Mouse (Mus musculus): ENCODE results near the gene Tfpi. TPM values are rescaled to one million over a fixed set of nuclear protein-coding genes. Genes with fewer than 3 reads are reported as not detected.
"Not testable (repeated sequence)": the region's sequence is repeated elsewhere in the genome, so short reads cannot be mapped to it uniquely, and the experiment has no call there.

Gene Tfpi
- polyA plus RNA-seq, 1 experiment from 2014 or later = 12.4 TPM

DNA sequence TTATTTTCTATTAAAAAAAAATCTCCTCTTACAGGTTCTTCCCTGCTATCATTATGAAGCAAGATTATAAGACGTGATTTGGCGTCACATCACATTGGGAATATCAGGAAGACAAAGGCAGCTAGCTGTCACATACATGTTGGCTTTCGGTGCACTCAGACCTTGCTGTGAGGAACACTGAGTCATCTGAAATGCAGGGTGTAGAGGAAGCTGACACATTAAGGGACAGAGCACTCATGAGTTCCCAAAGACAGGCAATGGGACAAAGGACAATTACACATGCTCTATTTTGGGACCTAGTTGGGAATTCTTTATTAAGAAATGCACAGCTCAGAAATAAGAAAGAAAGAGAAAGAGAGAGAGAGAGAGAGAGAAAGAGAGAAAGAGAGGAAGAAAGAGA is 71.7 kb downstream of the Tfpi start:
- DNase-seq (ENCODE audit: low spot score) (no peak), ATAC-seq (ENCODE audit: insufficient number of reproducible peaks, low FRiP score, low TSS enrichment, low read depth) (no peak)
- H3K4me1 ChIP-seq (ENCODE audit: control insufficient read depth, insufficient read depth, low read length) = no peaks in the 10 kb centered on the region
- H3K4me2 ChIP-seq (ENCODE audit: low read depth, severe bottlenecking) = no peak overlapping the region
- no peaks in the 10 kb centered on the region for H3K9me3 ChIP-seq (ENCODE audit: control insufficient read depth, low read length)
- H3K4me3 ChIP-seq (ENCODE audit: low read depth, low read length) = no peak overlapping the region
- H3K9ac ChIP-seq (ENCODE audit: low read length) = no peak overlapping the region
- 82% methylated on average over 3 of the region's 3 CpGs for WGBS
- H3K27ac ChIP-seq (replicated peaks; ENCODE audit: low read depth, low read length) = no peak overlapping the region
- H3K36me3 ChIP-seq (ENCODE audit: control insufficient read depth, insufficient read depth, low read length) = no peaks in the 10 kb centered on the region
- H3K27me3 ChIP-seq (ENCODE audit: control insufficient read depth, insufficient read depth, low read length) = no peaks in the 10 kb centered on the region

DNA sequence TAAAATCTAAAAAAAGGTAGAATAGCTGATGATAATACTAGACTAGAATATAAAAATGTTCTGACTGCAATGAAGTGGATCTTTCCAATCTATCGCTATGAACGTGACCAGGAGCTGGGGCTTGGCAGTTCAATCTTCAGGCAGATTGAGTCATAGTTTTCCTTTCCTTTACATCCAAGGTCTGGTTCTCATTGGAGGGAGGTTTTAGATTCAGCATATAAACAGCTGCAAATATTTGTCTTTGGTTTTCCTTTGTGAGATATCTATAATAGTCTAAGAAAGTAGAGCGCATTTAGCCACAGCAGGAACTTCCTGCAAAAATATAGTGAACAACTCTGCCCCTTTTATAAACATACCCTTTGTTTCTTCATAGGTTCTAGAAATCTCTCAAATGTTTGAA is 73.9 kb downstream of the Tfpi start:
- H3K36me3 ChIP-seq (ENCODE audit: control insufficient read depth, insufficient read depth, low read length) = no peaks in the 10 kb centered on the region
- no peak overlapping the region for H3K27ac ChIP-seq (replicated peaks; ENCODE audit: low read depth, low read length)
- WGBS = 89% methylated on average over 3 of the region's 3 CpGs
- ATAC-seq (ENCODE audit: insufficient number of reproducible peaks, low FRiP score, low TSS enrichment, low read depth) (no peak), DNase-seq (ENCODE audit: low spot score) (no peak)
- H3K9me3 ChIP-seq (ENCODE audit: control insufficient read depth, low read length) = no peaks in the 10 kb centered on the region
- H3K9ac ChIP-seq (ENCODE audit: low read length) = no peak overlapping the region
- no peak overlapping the region for H3K4me3 ChIP-seq (ENCODE audit: low read depth, low read length)
- H3K27me3 ChIP-seq (ENCODE audit: control insufficient read depth, insufficient read depth, low read length) = no peaks in the 10 kb centered on the region
- no peaks in the 10 kb centered on the region for H3K4me1 ChIP-seq (ENCODE audit: control insufficient read depth, insufficient read depth, low read length)
- H3K4me2 ChIP-seq (ENCODE audit: low read depth, severe bottlenecking) = no peak overlapping the region

- no peak for DNase-seq (ENCODE audit: low spot score)
- Histone ChIP-seq H3K9me3 (ENCODE audit: control insufficient read depth, low read length) (no peaks in the 10 kb centered on the region), H3K27ac (replicated peaks; ENCODE audit: low read depth, low read length) (no peak overlapping the region), H3K4me1 (ENCODE audit: control insufficient read depth, insufficient read depth, low read length) (no peaks in the 10 kb centered on the region), H3K9ac (ENCODE audit: low read length) (no peak overlapping the region), H3K4me3 (ENCODE audit: low read depth, low read length) (no peak overlapping the region), H3K27me3 (ENCODE audit: control insufficient read depth, insufficient read depth, low read length) (no peaks in the 10 kb centered on the region), H3K36me3 (ENCODE audit: control insufficient read depth, insufficient read depth, low read length) (no peaks in the 10 kb centered on the region), H3K4me2 (ENCODE audit: low read depth, severe bottlenecking) (no peak overlapping the region)
- ATAC-seq (ENCODE audit: insufficient number of reproducible peaks, low FRiP score, low TSS enrichment, low read depth) = no peak
- 87% methylated on average over 4 of the region's 4 CpGs for WGBS
Measured at GRCm38 (mm10) chr2:84396557-84396956, 80.0 kb downstream of the Tfpi start.

- H3K4me1 ChIP-seq (ENCODE audit: control insufficient read depth, insufficient read depth, low read length) = no peaks in the 10 kb centered on the region
- H3K9me3 ChIP-seq (ENCODE audit: control insufficient read depth, low read length) = no peaks in the 10 kb centered on the region
- WGBS = 87% methylated on average over 4 of the region's 4 CpGs
- no peak for ATAC-seq (ENCODE audit: insufficient number of reproducible peaks, low FRiP score, low TSS enrichment, low read depth)
- H3K4me2 ChIP-seq (ENCODE audit: low read depth, severe bottlenecking) = no peak overlapping the region
- no peak overlapping the region for H3K9ac ChIP-seq (ENCODE audit: low read length)
- no peaks in the 10 kb centered on the region for H3K27me3 ChIP-seq (ENCODE audit: control insufficient read depth, insufficient read depth, low read length)
- no peaks in the 10 kb centered on the region for H3K36me3 ChIP-seq (ENCODE audit: control insufficient read depth, insufficient read depth, low read length)
- H3K27ac ChIP-seq (replicated peaks; ENCODE audit: low read depth, low read length) = no peak overlapping the region
- no peak for DNase-seq (ENCODE audit: low spot score)
- H3K4me3 ChIP-seq (ENCODE audit: low read depth, low read length) = no peak overlapping the region
Measured at GRCm38 (mm10) chr2:84393236-84393635, 83.3 kb downstream of the Tfpi start.

GRCm38 (mm10) chr2:84389075-84389474 is 87.5 kb downstream of the Tfpi start:
- Histone ChIP-seq H3K4me3 (ENCODE audit: low read depth, low read length) (no peak overlapping the region), H3K4me1 (ENCODE audit: control insufficient read depth, insufficient read depth, low read length) (no peaks in the 10 kb centered on the region), H3K9me3 (ENCODE audit: control insufficient read depth, low read length) (no peaks in the 10 kb centered on the region), H3K27me3 (ENCODE audit: control insufficient read depth, insufficient read depth, low read length) (no peaks in the 10 kb centered on the region), H3K4me2 (ENCODE audit: low read depth, severe bottlenecking) (no peak overlapping the region), H3K9ac (ENCODE audit: low read length) (no peak overlapping the region), H3K36me3 (ENCODE audit: control insufficient read depth, insufficient read depth, low read length) (no peaks in the 10 kb centered on the region), H3K27ac (replicated peaks; ENCODE audit: low read depth, low read length) (no peak overlapping the region)
- DNase-seq (ENCODE audit: low spot score) = no peak
- no peak for ATAC-seq (ENCODE audit: insufficient number of reproducible peaks, low FRiP score, low TSS enrichment, low read depth)

GRCm38 (mm10) chr2:84388537-84388936 is 88.0 kb downstream of the Tfpi start:
- H3K9ac ChIP-seq (ENCODE audit: low read length); H3K4me3 ChIP-seq (ENCODE audit: low read depth, low read length); H3K4me2 ChIP-seq (ENCODE audit: low read depth, severe bottlenecking); H3K4me1 ChIP-seq (ENCODE audit: control insufficient read depth, insufficient read depth, low read length); ATAC-seq (ENCODE audit: insufficient number of reproducible peaks, low FRiP score, low TSS enrichment, low read depth); H3K27me3 ChIP-seq (ENCODE audit: control insufficient read depth, insufficient read depth, low read length); H3K36me3 ChIP-seq (ENCODE audit: control insufficient read depth, insufficient read depth, low read length); DNase-seq (ENCODE audit: low spot score); H3K9me3 ChIP-seq (ENCODE audit: control insufficient read depth, low read length); H3K27ac ChIP-seq (replicated peaks; ENCODE audit: low read depth, low read length): not testable (repeated sequence)
- 94% methylated on average over 14 of the region's 14 CpGs for WGBS

DNA sequence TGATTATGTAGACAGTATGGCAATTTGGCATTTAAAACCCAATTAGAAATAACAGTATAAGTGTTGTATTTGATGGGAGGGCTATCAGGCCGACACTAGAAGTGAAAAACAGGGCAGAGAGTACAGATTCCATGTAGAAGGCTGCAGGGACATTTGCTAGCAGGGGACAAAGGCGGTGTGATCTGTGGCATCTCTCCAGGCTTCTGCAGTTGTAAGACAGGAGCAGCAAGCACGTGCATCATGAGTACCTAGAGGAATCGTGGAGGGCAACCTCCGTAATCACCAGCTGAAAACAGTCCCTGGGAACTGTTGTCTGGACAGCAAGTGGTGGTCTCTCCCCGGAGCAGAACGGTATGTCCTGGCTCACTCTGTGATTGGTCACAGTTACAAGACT is 88.6 kb downstream of the Tfpi start:
- no peaks in the 10 kb centered on the region for H3K9me3 ChIP-seq (ENCODE audit: control insufficient read depth, low read length)
- no peaks in the 10 kb centered on the region for H3K27me3 ChIP-seq (ENCODE audit: control insufficient read depth, insufficient read depth, low read length)
- WGBS = 78% methylated on average over 7 of the region's 7 CpGs
- DNase-seq (ENCODE audit: low spot score) = no peak
- H3K27ac ChIP-seq (replicated peaks; ENCODE audit: low read depth, low read length) = no peak overlapping the region
- no peak overlapping the region for H3K9ac ChIP-seq (ENCODE audit: low read length)
- H3K4me3 ChIP-seq (ENCODE audit: low read depth, low read length) = no peak overlapping the region
- H3K4me1 ChIP-seq (ENCODE audit: control insufficient read depth, insufficient read depth, low read length) = no peaks in the 10 kb centered on the region
- H3K4me2 ChIP-seq (ENCODE audit: low read depth, severe bottlenecking) = no peak overlapping the region
- no peaks in the 10 kb centered on the region for H3K36me3 ChIP-seq (ENCODE audit: control insufficient read depth, insufficient read depth, low read length)
- ATAC-seq (ENCODE audit: insufficient number of reproducible peaks, low FRiP score, low TSS enrichment, low read depth) = no peak

- no peak overlapping the region for H3K9ac ChIP-seq (ENCODE audit: low read length)
- H3K27me3 ChIP-seq (ENCODE audit: control insufficient read depth, insufficient read depth, low read length) = no peaks in the 10 kb centered on the region
- H3K27ac ChIP-seq (replicated peaks; ENCODE audit: low read depth, low read length) = no peak overlapping the region
- no peak for DNase-seq (ENCODE audit: low spot score)
- no peaks in the 10 kb centered on the region for H3K4me1 ChIP-seq (ENCODE audit: control insufficient read depth, insufficient read depth, low read length)
- 81% methylated on average over 11 of the region's 11 CpGs for WGBS
- no peaks in the 10 kb centered on the region for H3K36me3 ChIP-seq (ENCODE audit: control insufficient read depth, insufficient read depth, low read length)
- ATAC-seq (ENCODE audit: insufficient number of reproducible peaks, low FRiP score, low TSS enrichment, low read depth) = no peak
- H3K4me3 ChIP-seq (ENCODE audit: low read depth, low read length) = no peak overlapping the region
- no peaks in the 10 kb centered on the region for H3K9me3 ChIP-seq (ENCODE audit: control insufficient read depth, low read length)
- H3K4me2 ChIP-seq (ENCODE audit: low read depth, severe bottlenecking) = 0 out of 2 replicates have a peak overlapping the region, but pooled peaks have one; percentile 19
Measured at GRCm38 (mm10) chr2:84387394-84388022, 89.1 kb downstream of the Tfpi start.

All from limb, embryonic 11.5 days (tissue).